Mouse (Mus musculus) myocyte (in vitro differentiated cells): ENCODE results near the gene Mknk1. TPM values are rescaled to one million over a fixed set of nuclear protein-coding genes. Genes with fewer than 3 reads are reported as not detected.
A peak's percentile ranks its signal among the peaks of the same experiment; 100 is the strongest.

ENCODE experiments used
- H3K27me3 ChIP-seq: one replicate; pipeline ENCODE4 v1.6.1; 2011; ENCODE audit not compliant: control insufficient read depth, insufficient read depth, insufficient read length
- H3K36me3 ChIP-seq: one replicate; pipeline ENCODE4 v1.6.1; 2011; ENCODE audit not compliant: control insufficient read depth, insufficient read depth
- H3K4me2 ChIP-seq: one replicate; pipeline ENCODE4 v1.6.1; 2011; ENCODE audit warnings: low read depth, control low read depth
- H3K4me3 ChIP-seq: one replicate; pipeline ENCODE4 v1.5.1; 2011; ENCODE audit warnings: mild to moderate bottlenecking, control low read depth, moderate library complexity
- H3K79me2 ChIP-seq: one replicate; pipeline ENCODE4 v1.6.1; 2011; ENCODE audit not compliant: control insufficient read depth, insufficient read depth
- H3ac ChIP-seq: one replicate; pipeline ENCODE4 v1.6.1; 2011; ENCODE audit not compliant: control insufficient read depth, insufficient read length
- CEBPB ChIP-seq: IDR thresholded peaks from 2 replicates; pipeline ENCODE4 v1.6.1; 2011; ENCODE audit warnings: mild to moderate bottlenecking, moderate library complexity; ENCODE audit not compliant: poor library complexity, insufficient read depth, severe bottlenecking
- E2F4 ChIP-seq: IDR thresholded peaks from one replicate; pipeline ENCODE4 v1.6.1; 2011; ENCODE audit warnings: mild to moderate bottlenecking, control low read depth, moderate library complexity; ENCODE audit not compliant: insufficient read depth
- MAX ChIP-seq: IDR thresholded peaks from one replicate; pipeline ENCODE4 v1.6.1; 2011; ENCODE audit warnings: low read depth, mild to moderate bottlenecking, control low read depth
- MYOD1 ChIP-seq, 3 experiments: IDR thresholded peaks; one replicate each; pipeline ENCODE4 v1.6.1; 2011; ENCODE audit warnings: control low read depth in 2 of 3, low read depth in 2 of 3, mild to moderate bottlenecking in 2 of 3, moderate library complexity in 1 of 3; ENCODE audit not compliant: insufficient read length in 2 of 3, control insufficient read depth in 1 of 3
- MYOG ChIP-seq, 3 experiments: IDR thresholded peaks; one replicate each; pipeline ENCODE4 v1.6.1; 2011; ENCODE audit warnings: control low read depth in 2 of 3, low read depth in 2 of 3, mild to moderate bottlenecking in 2 of 3; ENCODE audit not compliant: insufficient read length in 2 of 3, control insufficient read depth in 1 of 3, insufficient read depth in 1 of 3
- POLR2A ChIP-seq: IDR thresholded peaks from one replicate; pipeline ENCODE4 v1.6.1; 2011; ENCODE audit warnings: low read depth, mild to moderate bottlenecking, control low read depth, moderate library complexity; ENCODE audit not compliant: insufficient read length
- POLR2AphosphoS2 ChIP-seq: IDR thresholded peaks from one replicate; pipeline ENCODE4 v1.6.1; 2011; ENCODE audit warnings: low read depth, control low read depth; ENCODE audit not compliant: insufficient read length
- REST ChIP-seq: IDR thresholded peaks from one replicate; pipeline ENCODE4 v1.6.1; 2011; ENCODE audit warnings: mild to moderate bottlenecking, control low read depth, moderate library complexity; ENCODE audit not compliant: insufficient read depth, insufficient read length
- SRF ChIP-seq: IDR thresholded peaks from one replicate; pipeline ENCODE4 v1.6.1; 2011; ENCODE audit warnings: low read depth; ENCODE audit not compliant: control insufficient read depth, insufficient read length
- TCF12 ChIP-seq: IDR thresholded peaks from one replicate; pipeline ENCODE4 v1.6.1; 2011; ENCODE audit warnings: mild to moderate bottlenecking, control low read depth; ENCODE audit not compliant: poor library complexity, insufficient read depth, severe bottlenecking
- TCF3 ChIP-seq: IDR thresholded peaks from one replicate; pipeline ENCODE4 v1.6.1; 2011; ENCODE audit warnings: low read depth, control low read depth; ENCODE audit not compliant: insufficient read length
- USF1 ChIP-seq: IDR thresholded peaks from one replicate; pipeline ENCODE4 v1.6.1; 2011; ENCODE audit warnings: low read depth, mild to moderate bottlenecking, control low read depth, moderate library complexity
- polyA plus RNA-seq: library from polyadenylated mRNA; unstranded; fragments of >200 nt; fragmentation: generic; extraction: Trizol; gene quantifications from one replicate; pipeline ENCODE4 v1.2.1, GENCODE M21; 2012; ENCODE audit warnings: missing spikeins

The Mknk1 gene
- polyA plus RNA-seq, 1 experiment: 31.7 TPM

DNA sequence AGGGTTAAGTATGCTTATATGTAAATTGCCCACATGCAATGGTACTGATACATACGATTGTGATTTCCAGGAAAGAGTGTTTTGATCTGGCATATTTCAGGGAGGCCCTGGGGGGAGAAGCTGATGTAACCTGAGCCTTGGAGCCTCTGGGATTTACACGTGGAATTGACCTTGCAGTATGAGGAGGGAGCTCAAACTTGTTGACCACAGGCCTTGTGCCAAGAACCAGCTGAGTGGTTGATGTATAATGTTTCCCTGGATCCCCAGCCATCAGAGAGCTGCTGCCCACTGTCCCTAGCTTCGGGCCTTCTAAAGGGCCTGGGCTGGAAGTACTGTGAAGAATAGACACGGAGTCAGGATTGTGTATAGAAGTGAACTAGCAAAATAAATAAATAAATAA, 958 bp downstream of the Mknk1 start:
- Histone ChIP-seq H3K36me3 (peaks cover 4% of the 10 kb centered on the region), H3K4me3 (peak overlapping the region; percentile 79), H3K79me2 (peaks cover 10% of the 10 kb centered on the region), H3K4me2 (peak overlapping the region; percentile 99), H3K27me3 (no peaks in the 10 kb centered on the region), H3ac (peak overlapping the region; percentile 2)
- no peak for TF ChIP-seq TCF12
- TF ChIP-seq MYOG (IDR thresholded peaks at IDR 0.05; ENCODE audit: control insufficient read depth in 1 of 3, insufficient read depth in 1 of 3, insufficient read length in 2 of 3, low read depth in 2 of 3): no peak
- no peak for TF ChIP-seq E2F4
- TF ChIP-seq MYOD1 (IDR thresholded peaks at IDR 0.05; ENCODE audit: control insufficient read depth in 1 of 3, insufficient read length in 2 of 3, low read depth in 2 of 3): no peak
- no peak for TF ChIP-seq USF1
- no peak for TF ChIP-seq MAX
- TF ChIP-seq POLR2AphosphoS2: no peak
- TF ChIP-seq REST: no peak
- TF ChIP-seq POLR2A: no peak
- TF ChIP-seq TCF3: no peak
- TF ChIP-seq CEBPB: no peak
- no peak for TF ChIP-seq SRF

DNA sequence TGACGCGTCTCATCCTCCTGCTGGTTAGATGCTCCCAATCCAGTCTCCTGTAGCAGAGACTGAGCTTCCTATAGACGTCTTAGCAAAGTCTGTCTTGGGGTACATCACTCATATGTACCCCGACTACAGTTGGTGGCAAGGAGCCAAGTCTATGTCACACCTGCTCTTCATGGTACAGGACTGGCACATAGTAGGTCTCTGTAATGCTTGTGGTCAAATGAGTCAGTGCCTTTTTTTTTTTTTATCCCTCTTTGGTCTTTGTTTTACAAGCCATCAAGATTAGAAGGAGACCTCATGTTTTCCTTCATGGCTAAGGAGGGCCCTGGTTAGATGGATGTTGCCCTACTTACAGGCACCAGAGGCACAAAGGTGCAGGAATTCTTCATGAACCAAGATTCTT, 1.8 kb downstream of the Mknk1 start:
- Histone ChIP-seq H3ac (no peak overlapping the region), H3K4me3 (no peak overlapping the region)

DNA sequence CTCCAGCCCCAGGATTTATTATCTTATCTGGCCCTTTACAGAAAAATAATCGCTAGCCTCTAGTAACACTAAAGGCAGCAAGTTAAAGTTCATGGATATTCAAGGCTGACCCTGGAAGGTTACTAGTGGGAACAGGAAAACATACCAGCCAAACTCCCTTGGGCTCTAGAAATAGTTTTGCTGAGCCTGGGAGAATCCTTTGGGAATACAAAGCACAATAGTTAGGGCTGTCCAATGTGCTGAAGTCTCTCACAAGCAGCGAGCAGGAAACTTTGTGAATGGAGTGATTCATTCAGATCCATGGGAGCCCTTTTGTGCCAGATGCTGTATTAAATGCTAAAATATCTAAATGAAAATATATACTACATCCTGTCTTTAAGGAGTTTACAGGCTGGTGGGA, 7.7 kb downstream of the Mknk1 start:
- TF ChIP-seq SRF (no peak), MAX (no peak), E2F4 (no peak), POLR2AphosphoS2 (no peak), POLR2A (no peak), USF1 (no peak), CEBPB (no peak)
- H3ac ChIP-seq: no peak overlapping the region
- no peaks in the 10 kb centered on the region for H3K27me3 ChIP-seq
- H3K4me2 ChIP-seq: peak overlapping the region; percentile 37
- no peak overlapping the region for H3K4me3 ChIP-seq
- peaks cover 11% of the 10 kb centered on the region for H3K36me3 ChIP-seq
- H3K79me2 ChIP-seq: no peaks in the 10 kb centered on the region

More for the DNA sequence above, 1.8 kb downstream of the Mknk1 start:
- Histone ChIP-seq H3K79me2 (peaks cover 10% of the 10 kb centered on the region), H3K27me3 (no peaks in the 10 kb centered on the region), H3K36me3 (no peaks in the 10 kb centered on the region), H3K4me2 (peak overlapping the region; percentile 99)
- TF ChIP-seq SRF (no peak), MAX (no peak), POLR2A (no peak), CEBPB (no peak), REST (no peak), MYOD1 (IDR thresholded peaks at IDR 0.05; ENCODE audit: control insufficient read depth in 1 of 3, insufficient read length in 2 of 3, low read depth in 2 of 3) (no peak), TCF3 (no peak), TCF12 (no peak), MYOG (IDR thresholded peaks at IDR 0.05; ENCODE audit: control insufficient read depth in 1 of 3, insufficient read depth in 1 of 3, insufficient read length in 2 of 3, low read depth in 2 of 3) (no peak), USF1 (no peak), E2F4 (no peak), POLR2AphosphoS2 (no peak)

DNA sequence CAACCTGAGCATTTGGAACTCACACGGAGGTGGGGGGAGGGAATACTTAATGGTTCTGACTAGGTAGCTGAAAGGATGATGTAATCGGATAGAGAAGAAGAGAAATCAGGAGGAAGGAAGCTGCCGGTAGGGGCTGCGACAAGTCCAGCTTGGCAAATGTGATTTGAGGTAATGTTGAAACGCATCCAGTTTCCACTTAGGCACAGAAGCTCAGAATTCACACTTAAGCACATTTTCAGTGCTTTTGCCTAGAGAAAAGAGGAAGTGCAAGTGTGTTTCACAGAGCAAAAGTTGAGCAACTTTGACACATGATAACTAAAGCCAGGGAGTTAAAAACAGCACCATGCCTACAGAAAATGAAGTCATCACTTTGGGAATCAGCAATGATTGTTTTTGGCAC, 8.4 kb downstream of the Mknk1 start:
- H3K79me2 ChIP-seq: no peaks in the 10 kb centered on the region
- H3K27me3 ChIP-seq: no peaks in the 10 kb centered on the region
- peak overlapping the region; percentile 37 for H3K4me2 ChIP-seq
- TF ChIP-seq CEBPB (peak; percentile 69; the same call in 1 of the 2 replicates), MYOD1 (IDR thresholded peaks at IDR 0.05; ENCODE audit: control insufficient read depth in 1 of 3, insufficient read length in 2 of 3, low read depth in 2 of 3) (no peak)
- no peak overlapping the region for H3ac ChIP-seq
- peaks cover 18% of the 10 kb centered on the region for H3K36me3 ChIP-seq
- no peak overlapping the region for H3K4me3 ChIP-seq

DNA sequence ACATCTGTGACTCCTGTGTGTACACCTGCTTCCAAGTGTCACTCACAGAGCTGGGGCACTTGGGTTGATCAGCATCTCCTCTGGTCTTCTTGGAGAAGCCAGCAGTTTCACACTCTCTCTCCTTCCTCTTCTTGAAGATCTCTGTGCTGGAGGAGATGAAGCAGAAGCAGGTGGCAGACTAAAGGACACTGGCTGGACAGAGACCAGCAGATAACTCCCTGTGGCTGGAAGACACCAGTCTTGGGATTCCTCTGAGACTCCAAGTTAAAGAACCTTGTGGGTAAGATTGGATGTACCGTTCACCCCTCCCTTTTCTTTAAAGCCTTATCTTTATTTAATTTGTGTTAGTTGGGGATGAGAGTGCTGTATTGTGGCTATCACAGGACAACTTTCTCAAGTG, 9.1 kb downstream of the Mknk1 start:
- no peaks in the 10 kb centered on the region for H3K27me3 ChIP-seq
- peaks cover 18% of the 10 kb centered on the region for H3K36me3 ChIP-seq
- no peaks in the 10 kb centered on the region for H3K79me2 ChIP-seq
- H3K4me3 ChIP-seq: no peak overlapping the region
- TF ChIP-seq MYOD1 (IDR thresholded peaks at IDR 0.05; ENCODE audit: control insufficient read depth in 1 of 3, insufficient read length in 2 of 3, low read depth in 2 of 3) (peak in 2 of 3 experiments; percentile 21 to 32), CEBPB (no peak), MAX (no peak)
- no peak overlapping the region for H3K4me2 ChIP-seq
- no peak overlapping the region for H3ac ChIP-seq
